Mouse (Mus musculus) kidney, adult 10 weeks (tissue): Measurements from ENCODE around the gene Ndufaf8. TPM values are rescaled to one million over a fixed set of nuclear protein-coding genes. Genes with fewer than 3 reads are reported as not detected.

Experiments
- polyA plus RNA-seq: library from polyadenylated mRNA; stranded (reverse); fragments of 350-450 nt; fragmentation: Illumina TruSeq; extraction: RNeasy Lipid Tissue Mini Kit (QIAGEN cat#74804); gene quantifications from one replicate; pipeline ENCODE4 v1.2.3, GENCODE M21; 2014; ENCODE audit warnings: low read depth, low replicate concordance

Ndufaf8 gene
- polyA plus RNA-seq, result 2.0 TPM

DNA sequence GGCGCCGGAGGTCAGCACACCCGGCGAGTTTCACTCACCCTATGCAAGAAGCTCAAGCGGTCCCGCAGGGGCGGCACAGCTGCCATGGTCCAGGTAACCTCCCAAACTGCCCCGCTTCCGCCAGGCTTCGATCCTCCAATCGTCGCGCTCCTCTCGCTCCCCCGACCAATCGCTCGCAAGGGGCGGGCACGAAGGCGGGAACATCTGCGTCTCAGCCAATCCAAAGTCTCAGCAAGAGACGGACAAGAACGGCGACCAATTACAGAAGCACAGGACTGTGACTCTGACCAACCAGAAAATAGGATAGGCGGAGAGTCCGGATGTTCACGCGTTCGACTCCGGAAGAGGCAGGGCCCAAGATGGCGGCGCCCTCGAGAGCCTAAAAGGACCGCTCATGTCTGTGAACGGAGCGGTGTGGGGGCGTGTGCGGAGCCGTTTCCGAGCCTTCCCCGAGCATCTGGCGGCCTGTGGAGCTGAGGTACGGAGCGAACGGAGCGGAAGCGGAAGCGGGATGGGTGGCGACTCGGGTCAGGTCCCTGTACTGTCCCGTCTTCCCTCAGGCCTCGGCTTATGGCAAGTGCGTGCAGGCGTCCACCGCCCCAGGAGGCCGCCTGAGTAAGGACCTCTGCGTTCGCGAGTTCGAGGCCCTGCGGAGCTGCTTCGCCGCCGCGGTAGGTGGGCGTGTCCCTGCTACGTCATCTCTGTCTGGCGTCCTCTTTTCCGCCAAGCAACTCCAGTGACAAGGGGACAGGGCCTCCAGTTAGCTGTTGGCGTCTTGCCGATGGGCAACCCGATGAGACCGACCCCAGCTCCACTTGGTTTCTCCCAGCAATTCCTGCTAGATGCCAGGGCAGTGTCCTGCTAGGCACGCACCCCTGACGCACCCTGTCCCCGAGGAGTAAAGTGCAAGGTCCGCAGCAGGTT lies at the start of gene Ndufaf8, which contains the start of gene Tepsin:
TSS of gene Ndufaf8 (plus strand) at position 341 of the 924 bp plus-strand sequence.
TSS of gene Tepsin (minus strand) at position 144 of the 924 bp plus-strand sequence.

GRCm38 (mm10) chr11:120086702-120087152 lies 12.0 kb upstream of the Ndufaf8 start, which contains the start of gene Cep131:
TSS of gene Cep131 (minus strand) at chr11:120086827.

Other genes starting within 250 kb of the Ndufaf8 start
- gene Chmp6, start 185.5 kb upstream of the Ndufaf8 start, polyA plus RNA-seq, result 2.6 TPM
- gene Baiap2, start 156.2 kb upstream of the Ndufaf8 start, polyA plus RNA-seq, result 3.4 TPM
- gene Aatk, start 51.8 kb upstream of the Ndufaf8 start, polyA plus RNA-seq, result 0.12 TPM
- not detected for gene Cep131, start 12.1 kb upstream of the Ndufaf8 start, polyA plus RNA-seq
- 0.32 TPM for gene Tepsin, start 197 bp upstream of the Ndufaf8 start, polyA plus RNA-seq
- 1.7 TPM for gene Slc38a10, start 52.4 kb downstream of the Ndufaf8 start, polyA plus RNA-seq
- gene Bahcc1, start 134.0 kb downstream of the Ndufaf8 start, polyA plus RNA-seq, result 1.1 TPM
- 656 TPM for gene Actg1, start 249.6 kb downstream of the Ndufaf8 start, polyA plus RNA-seq